Mouse (Mus musculus) spleen, postnatal 36 days (tissue): ENCODE results near the gene Smg6.
A peak's percentile ranks its signal among the peaks of the same experiment; 100 is the strongest.

ENCODE experiments used
- DNase-seq, 2 experiments: peaks; one replicate each; pipeline ENCODE4 v3.0.0; 2022; ENCODE audit warnings: low spot score in 2 of 2, mixed read lengths in 1 of 2

Gene Smg6

GRCm38 (mm10) chr11:75147106-75147845 lies 221.7 kb downstream of the Smg6 start:
- DNase-seq = no peak

GRCm38 (mm10) chr11:75147846-75148168 lies 222.2 kb downstream of the Smg6 start:
- DNase-seq = no peak

- no peak for DNase-seq
Measured at GRCm38 (mm10) chr11:75148332-75149035, 222.9 kb downstream of the Smg6 start.

GRCm38 (mm10) chr11:75150346-75150745 lies 224.7 kb downstream of the Smg6 start:
- DNase-seq = no peak

- peak; percentile 27 to 41 for DNase-seq
Measured at GRCm38 (mm10) chr11:75152603-75153557, 227.3 kb downstream of the Smg6 start.

GRCm38 (mm10) chr11:75154053-75154585 lies 228.5 kb downstream of the Smg6 start:
- no peak for DNase-seq

- no peak for DNase-seq
Measured at GRCm38 (mm10) chr11:75155985-75156384, 230.4 kb downstream of the Smg6 start.

GRCm38 (mm10) chr11:75156416-75156815 lies 230.8 kb downstream of the Smg6 start:
- DNase-seq = no peak

- no peak for DNase-seq
Measured at GRCm38 (mm10) chr11:75157037-75157436, 231.4 kb downstream of the Smg6 start.

- no peak for DNase-seq
Measured at GRCm38 (mm10) chr11:75157901-75158300, 232.3 kb downstream of the Smg6 start.

GRCm38 (mm10) chr11:75158432-75158831 lies 232.8 kb downstream of the Smg6 start:
- DNase-seq = no peak

- peak in 1 of 2 experiments; percentile 21 for DNase-seq
Measured at GRCm38 (mm10) chr11:75159564-75159963, 233.9 kb downstream of the Smg6 start.

GRCm38 (mm10) chr11:75160954-75161353 lies 235.3 kb downstream of the Smg6 start:
- no peak for DNase-seq

- DNase-seq = no peak
Measured at GRCm38 (mm10) chr11:75161417-75162008, 235.9 kb downstream of the Smg6 start.

- DNase-seq = no peak
Measured at GRCm38 (mm10) chr11:75162591-75163080, 237.0 kb downstream of the Smg6 start.

- DNase-seq = no peak
Measured at GRCm38 (mm10) chr11:75163379-75163778, 237.8 kb downstream of the Smg6 start.

GRCm38 (mm10) chr11:75164051-75164450 lies 238.4 kb downstream of the Smg6 start:
- DNase-seq = no peak

- no peak for DNase-seq
Measured at GRCm38 (mm10) chr11:75164750-75165149, 239.1 kb downstream of the Smg6 start.

- DNase-seq = peak; percentile 69 to 70
Measured at GRCm38 (mm10) chr11:75165441-75166192, 240.0 kb downstream of the Smg6 start.

- no peak for DNase-seq
Measured at GRCm38 (mm10) chr11:75166193-75166842, 240.7 kb downstream of the Smg6 start.
